Mouse (Mus musculus) bone marrow macrophage, adult 2 months (primary cell): Measurements from ENCODE around the gene Fam171a2.

Source experiments
- CTCF ChIP-seq: IDR thresholded peaks from 2 replicates; pipeline ENCODE4 v1.5.1; 2012; ENCODE audit warnings: low read depth, mild to moderate bottlenecking, low read length, moderate library complexity
- POLR2A ChIP-seq: IDR thresholded peaks from 2 replicates; pipeline ENCODE4 v1.6.1; 2012; ENCODE audit warnings: mild to moderate bottlenecking, low read depth, low read length, borderline replicate concordance

GRCm38 (mm10) chr11:102429551-102429950, 17.9 kb downstream of the Fam171a2 start:
- TF ChIP-seq CTCF = no peak
- TF ChIP-seq POLR2A = no peak
